Mouse (Mus musculus): Measurements from ENCODE around the gene Defb21. TPM values are rescaled to one million over a fixed set of nuclear protein-coding genes. Genes with fewer than 3 reads are reported as not detected.

The Defb21 gene
- polyA plus RNA-seq, 1 experiment from 2014 or later = not detected

DNA sequence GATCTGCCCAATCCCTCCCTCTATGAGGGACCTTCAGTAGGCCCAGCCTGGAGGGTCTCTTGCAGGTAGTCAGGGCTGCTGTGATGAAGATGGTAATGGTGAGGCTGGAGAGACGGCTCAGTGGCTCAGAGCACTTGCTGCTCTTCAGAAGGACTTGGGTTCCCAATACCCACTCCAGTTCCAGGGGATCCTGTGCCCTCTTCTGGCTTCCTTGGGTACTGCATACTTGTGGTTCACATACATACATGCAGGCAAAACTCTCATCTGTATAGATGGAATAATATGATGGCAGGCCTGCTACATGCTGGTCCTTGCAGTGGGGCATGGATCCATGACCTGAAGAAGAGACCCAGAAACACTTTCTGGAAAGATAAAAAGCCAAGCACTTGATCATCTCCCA is 36.2 kb downstream of the Defb21 start:
- no peaks in the 10 kb centered on the region for H3K9me3 ChIP-seq (replicated peaks)
- no peak overlapping the region for H3K9ac ChIP-seq
- H3K36me3 ChIP-seq = no peaks in the 10 kb centered on the region
- no peak overlapping the region for H3K4me2 ChIP-seq
- ATAC-seq (replicated peaks; ENCODE audit: low FRiP score) = no peak
- H3K27ac ChIP-seq = peak overlapping the region; percentile 78
- H3K4me3 ChIP-seq (replicated peaks) = no peak overlapping the region
- H3K27me3 ChIP-seq = no peaks in the 10 kb centered on the region
- H3K4me1 ChIP-seq = peaks cover 30% of the 10 kb centered on the region
- WGBS = 100% methylated on average over 1 of the region's 1 CpGs

DNA sequence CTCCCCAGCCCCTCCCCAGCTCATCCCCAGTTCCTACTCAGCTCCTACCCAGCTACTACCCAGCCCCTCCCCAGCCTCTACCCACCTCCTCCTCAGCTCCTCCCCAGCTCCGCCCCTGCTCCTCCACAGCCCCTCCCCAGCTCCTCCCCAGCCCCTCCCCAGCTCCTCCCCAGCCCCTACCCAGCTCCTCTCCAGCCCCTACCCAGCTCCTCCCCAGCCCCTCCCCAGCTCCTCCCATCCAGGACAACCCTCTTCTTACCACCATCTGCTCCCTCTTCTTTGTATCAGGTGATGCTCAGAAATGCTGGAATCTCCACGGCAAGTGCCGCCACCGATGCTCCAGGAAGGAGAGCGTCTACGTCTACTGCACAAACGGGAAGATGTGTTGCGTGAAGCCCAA is 39.6 kb downstream of the Defb21 start:
- H3K4me1 ChIP-seq = peaks cover 17% of the 10 kb centered on the region
- no peak overlapping the region for H3K4me3 ChIP-seq (replicated peaks)
- no peaks in the 10 kb centered on the region for H3K27me3 ChIP-seq
- peak; percentile 20; the same call in 1 of the 2 replicates for ATAC-seq (replicated peaks; ENCODE audit: low FRiP score)
- no peak overlapping the region for H3K27ac ChIP-seq
- H3K4me2 ChIP-seq = no peak overlapping the region
- no peaks in the 10 kb centered on the region for H3K36me3 ChIP-seq
- WGBS = 42% methylated on average over 7 of the region's 8 CpGs
- no peaks in the 10 kb centered on the region for H3K9me3 ChIP-seq (replicated peaks)
- no peak overlapping the region for H3K9ac ChIP-seq

DNA sequence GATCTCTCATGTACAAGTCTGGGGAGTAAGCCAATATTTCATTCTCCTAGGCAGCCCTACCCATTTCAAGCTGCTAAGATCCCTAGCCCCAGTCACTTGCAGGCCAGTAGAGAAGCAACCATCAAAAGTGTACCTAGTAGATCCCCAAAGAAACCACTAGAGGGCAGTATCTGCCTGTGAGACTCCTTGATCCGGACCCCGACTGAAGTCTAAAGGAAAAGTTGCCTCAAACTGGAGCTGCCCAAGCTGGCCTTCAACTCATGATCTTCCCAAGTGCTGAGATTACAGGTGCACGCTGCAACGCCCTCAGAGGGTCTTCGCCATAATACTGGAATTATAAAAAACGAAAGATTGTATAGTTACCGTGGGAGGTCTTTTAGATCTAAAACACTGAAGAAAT is 43.0 kb downstream of the Defb21 start:
- Histone ChIP-seq H3K9me3 (replicated peaks) (no peaks in the 10 kb centered on the region), H3K4me3 (replicated peaks) (no peak overlapping the region), H3K27ac (0 out of 2 replicates have a peak overlapping the region, but pooled peaks have one; percentile 22), H3K4me2 (no peak overlapping the region), H3K4me1 (peaks cover 10% of the 10 kb centered on the region), H3K27me3 (no peaks in the 10 kb centered on the region), H3K36me3 (no peaks in the 10 kb centered on the region), H3K9ac (no peak overlapping the region)
- 10% methylated on average over 7 of the region's 7 CpGs for WGBS
- peak; percentile 71 for ATAC-seq (replicated peaks; ENCODE audit: low FRiP score)

DNA sequence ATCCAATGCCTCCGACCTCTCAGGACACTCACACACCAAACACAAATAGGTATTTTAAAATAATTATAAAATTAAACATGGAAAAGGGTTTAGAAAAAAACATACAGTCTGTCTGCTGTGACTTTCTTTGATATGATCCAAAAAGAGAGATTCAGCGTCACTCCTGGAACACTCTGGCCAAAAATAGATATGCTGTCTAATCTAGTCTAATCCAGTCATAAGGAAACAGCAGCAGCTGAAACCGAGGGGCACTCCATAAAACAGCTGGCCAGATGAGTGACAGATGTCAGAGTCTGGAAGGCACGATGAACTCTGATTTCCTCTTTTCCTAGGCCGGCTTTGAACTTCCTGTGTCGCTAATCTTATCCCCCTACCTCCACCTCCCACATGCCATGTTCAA is 43.9 kb downstream of the Defb21 start:
- Histone ChIP-seq H3K27ac (0 out of 2 replicates have a peak overlapping the region, but pooled peaks have one; percentile 11), H3K4me1 (peaks cover 15% of the 10 kb centered on the region), H3K4me3 (replicated peaks) (no peak overlapping the region), H3K9ac (no peak overlapping the region), H3K9me3 (replicated peaks) (no peaks in the 10 kb centered on the region), H3K27me3 (no peaks in the 10 kb centered on the region), H3K36me3 (no peaks in the 10 kb centered on the region), H3K4me2 (no peak overlapping the region)
- WGBS = 52% methylated on average over 6 of the region's 6 CpGs
- no peak for ATAC-seq (replicated peaks; ENCODE audit: low FRiP score)

DNA sequence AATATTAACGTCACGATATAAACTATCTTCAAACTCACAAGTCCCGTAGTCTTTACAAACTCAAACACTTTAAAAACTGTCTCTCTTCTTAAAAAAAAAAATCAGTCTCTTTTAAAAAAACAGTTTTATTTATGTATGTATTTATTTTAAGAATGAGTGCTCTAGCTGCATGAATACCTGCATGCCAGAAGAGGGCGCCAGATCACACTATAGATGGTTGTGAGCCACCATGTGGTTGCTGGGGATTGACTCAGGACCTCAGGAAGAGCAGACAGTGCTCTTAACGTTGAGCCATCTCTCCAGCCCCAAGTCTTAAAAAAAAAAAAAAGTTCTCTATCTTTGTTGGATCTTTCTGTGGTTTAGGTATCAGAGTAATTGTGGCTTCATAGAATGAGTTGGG is 44.8 kb downstream of the Defb21 start:
- Histone ChIP-seq H3K27me3 (no peaks in the 10 kb centered on the region), H3K4me2 (no peak overlapping the region), H3K27ac (no peak overlapping the region), H3K9ac (no peak overlapping the region), H3K9me3 (replicated peaks) (no peaks in the 10 kb centered on the region), H3K4me1 (peaks cover 23% of the 10 kb centered on the region), H3K4me3 (replicated peaks) (no peak overlapping the region), H3K36me3 (no peaks in the 10 kb centered on the region)
- ATAC-seq (replicated peaks; ENCODE audit: low FRiP score) = no peak
- WGBS = 65% methylated on average over 5 of the region's 5 CpGs

DNA sequence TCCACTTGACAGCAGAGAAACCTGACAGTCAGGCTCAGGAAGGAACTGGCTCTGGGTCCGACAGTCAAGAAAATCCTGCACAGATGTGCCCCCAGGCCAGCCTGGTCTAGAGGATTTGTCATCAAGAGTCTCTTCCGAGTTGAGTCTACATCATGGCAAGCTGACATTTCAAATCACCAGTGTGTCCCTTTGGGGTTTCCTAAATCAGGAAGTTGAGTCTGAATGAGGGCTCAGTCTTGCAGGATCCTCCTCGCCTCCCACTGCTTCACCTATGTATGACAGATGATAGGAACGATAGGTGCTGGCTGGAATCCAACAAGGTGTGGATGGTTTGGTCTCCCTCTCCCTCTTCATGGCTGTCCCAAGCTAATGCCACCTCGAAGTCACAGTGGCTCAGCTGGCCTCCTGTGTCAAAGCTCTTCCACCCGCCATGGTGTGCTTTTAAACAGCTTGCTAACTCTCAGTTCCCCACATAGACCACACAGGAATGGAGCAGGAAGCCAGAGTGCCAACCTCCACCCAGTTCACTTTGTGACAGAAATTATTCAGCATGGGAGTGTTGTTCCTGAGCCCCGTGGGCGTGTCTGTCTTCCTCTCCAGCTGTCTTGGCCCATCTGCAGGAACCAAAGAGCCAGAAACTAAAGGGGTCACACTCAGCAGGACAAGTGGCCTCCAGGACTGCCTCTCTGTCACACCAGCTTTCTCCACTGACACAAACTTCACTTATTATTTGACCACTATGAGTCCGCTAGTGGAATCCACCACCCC is 48.0 kb downstream of the Defb21 start:
- Histone ChIP-seq H3K4me3 (replicated peaks) (no peak overlapping the region), H3K9me3 (replicated peaks) (no peaks in the 10 kb centered on the region), H3K4me1 (peaks cover 32% of the 10 kb centered on the region), H3K9ac (no peak overlapping the region), H3K27me3 (peaks cover 3% of the 10 kb centered on the region; the same call in 1 of the 2 replicates), H3K4me2 (peak overlapping the region; percentile 29), H3K36me3 (no peaks in the 10 kb centered on the region), H3K27ac (peak overlapping the region; percentile 87)
- 57% methylated on average over 9 of the region's 9 CpGs for WGBS
- no peak for ATAC-seq (replicated peaks; ENCODE audit: low FRiP score)

DNA sequence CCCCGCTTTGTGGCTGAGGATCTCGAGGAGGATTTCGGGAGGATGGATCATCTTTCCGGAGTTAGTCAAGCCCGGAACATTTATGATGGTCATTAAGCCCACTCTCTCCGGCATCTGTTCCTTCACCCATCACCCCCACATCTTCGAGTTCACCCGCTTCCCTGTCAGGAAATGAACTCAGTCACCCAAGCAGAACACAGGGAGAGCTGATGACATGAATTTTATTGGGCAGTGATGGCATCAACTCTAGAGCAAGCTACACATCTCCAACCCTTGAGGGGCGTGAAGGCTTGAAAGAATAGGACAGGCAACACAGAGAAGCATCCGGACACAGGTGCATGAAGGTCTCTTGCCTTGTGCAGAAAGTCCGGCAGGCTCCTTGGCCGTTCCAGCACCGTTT is 49.6 kb downstream of the Defb21 start:
- H3K4me2 ChIP-seq = 0 out of 2 replicates have a peak overlapping the region, but pooled peaks have one; percentile 12
- no peak overlapping the region for H3K9ac ChIP-seq
- no peaks in the 10 kb centered on the region for H3K36me3 ChIP-seq
- WGBS = 22% methylated on average over 13 of the region's 13 CpGs
- peaks cover 8% of the 10 kb centered on the region; the same call in 1 of the 2 replicates for H3K27me3 ChIP-seq
- H3K27ac ChIP-seq = peak overlapping the region; percentile 87
- peaks cover 48% of the 10 kb centered on the region for H3K4me1 ChIP-seq
- ATAC-seq (replicated peaks; ENCODE audit: low FRiP score) = peak; percentile 72
- no peak overlapping the region for H3K4me3 ChIP-seq (replicated peaks)
- H3K9me3 ChIP-seq (replicated peaks) = no peaks in the 10 kb centered on the region

DNA sequence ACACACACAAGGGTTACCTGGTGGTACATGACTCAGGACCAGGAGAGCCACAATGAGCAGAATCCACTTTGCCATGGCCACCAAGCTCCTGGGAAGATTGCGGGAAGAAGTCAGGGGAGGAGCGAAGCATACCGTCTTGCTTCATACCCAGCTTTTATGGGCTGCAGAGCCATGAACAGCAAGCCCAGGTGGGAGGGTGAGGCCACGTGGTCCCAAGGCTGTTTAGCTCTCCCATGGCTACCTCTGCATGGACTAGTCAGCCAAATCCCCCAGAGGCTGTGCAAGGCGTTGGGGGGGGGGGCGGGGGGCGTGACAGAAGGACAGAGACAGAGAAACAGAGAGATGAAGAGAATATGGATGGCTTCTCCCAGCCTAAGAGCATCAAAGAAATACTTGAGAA is 50.4 kb downstream of the Defb21 start, which contains the start of gene Defb25:
Gene Defb25, minus strand, starts transcription at position 101 of the 400 bp plus-strand sequence.
- H3K9ac ChIP-seq = no peak within 1 kb of the TSS
- ATAC-seq (replicated peaks; ENCODE audit: low FRiP score) = no peak
- H3K27ac ChIP-seq = peak within 1 kb of the TSS; percentile 87
- peak within 1 kb of the TSS; percentile 12; the same call in 1 of the 2 replicates for H3K4me2 ChIP-seq
- peaks cover 55% of the 10 kb centered on the region for H3K4me1 ChIP-seq
- H3K36me3 ChIP-seq = no peaks in the 10 kb centered on the region
- peaks cover 14% of the 10 kb centered on the region for H3K27me3 ChIP-seq
- H3K9me3 ChIP-seq (replicated peaks) = no peaks in the 10 kb centered on the region
- WGBS = 67% methylated on average over 7 of the region's 7 CpGs
- 0 out of 2 replicates have a peak within 1 kb of the TSS, but pooled peaks have one; percentile 5 for H3K4me3 ChIP-seq (replicated peaks)

Other genes with a start within 250 kb of the Defb21 start
- gene Rbck1, start 240.1 kb upstream of the Defb21 start, polyA plus RNA-seq (2015; fragmentation: Nextera tagmentation; extraction: Ambion mirVana) = 79.0 and 88.7 TPM in 2 replicates
- gene Trib3, start 228.7 kb upstream of the Defb21 start, polyA plus RNA-seq (2015; fragmentation: Nextera tagmentation; extraction: Ambion mirVana) = 1.1 and 1.9 TPM in 2 replicates
- 1.1 and 2.2 TPM in 2 replicates for gene Nrsn2, start 196.1 kb upstream of the Defb21 start, polyA plus RNA-seq (2015; fragmentation: Nextera tagmentation; extraction: Ambion mirVana)
- gene Sox12, start 174.7 kb upstream of the Defb21 start, polyA plus RNA-seq (2015; fragmentation: Nextera tagmentation; extraction: Ambion mirVana) = 10.6 and 12.2 TPM in 2 replicates
- gene Zcchc3, start 157.7 kb upstream of the Defb21 start, polyA plus RNA-seq (2015; fragmentation: Nextera tagmentation; extraction: Ambion mirVana) = 42.4 and 45.7 TPM in 2 replicates
- gene 6820408C15Rik, start 157.2 kb upstream of the Defb21 start, polyA plus RNA-seq (2015; fragmentation: Nextera tagmentation; extraction: Ambion mirVana) = 0.56 and 0.77 TPM in 2 replicates
- gene Defb23, start 108.1 kb upstream of the Defb21 start, polyA plus RNA-seq (2015; fragmentation: Nextera tagmentation; extraction: Ambion mirVana) = 0.27 TPM in 1 of 2 replicates, not detected in the other
- gene Defb20, start 95.7 kb upstream of the Defb21 start, polyA plus RNA-seq (2015; fragmentation: Nextera tagmentation; extraction: Ambion mirVana) = not detected in 2 replicates
- not detected in 2 replicates for gene Defb22, start 82.6 kb upstream of the Defb21 start, polyA plus RNA-seq (2015; fragmentation: Nextera tagmentation; extraction: Ambion mirVana)
- not detected in 2 replicates for gene Defb26, start 61.1 kb upstream of the Defb21 start, polyA plus RNA-seq (2015; fragmentation: Nextera tagmentation; extraction: Ambion mirVana)
- gene Defb28, start 54.5 kb upstream of the Defb21 start, polyA plus RNA-seq (2015; fragmentation: Nextera tagmentation; extraction: Ambion mirVana) = 0.67 and 0.95 TPM in 2 replicates
- 0.90 and 1.6 TPM in 2 replicates for gene Defb29, start 32.6 kb upstream of the Defb21 start, polyA plus RNA-seq (2015; fragmentation: Nextera tagmentation; extraction: Ambion mirVana)
- not detected in 2 replicates for gene Gm17416, start 3.4 kb upstream of the Defb21 start, polyA plus RNA-seq (2015; fragmentation: Nextera tagmentation; extraction: Ambion mirVana)
- gene Defb19, start 7.6 kb downstream of the Defb21 start, polyA plus RNA-seq (2015; fragmentation: Nextera tagmentation; extraction: Ambion mirVana) = 4.4 and 4.8 TPM in 2 replicates
- not detected in 2 replicates for gene Defb45, start 26.7 kb downstream of the Defb21 start, polyA plus RNA-seq (2015; fragmentation: Nextera tagmentation; extraction: Ambion mirVana)
- 0.67 and 0.88 TPM in 2 replicates for gene Defb36, start 31.6 kb downstream of the Defb21 start, polyA plus RNA-seq (2015; fragmentation: Nextera tagmentation; extraction: Ambion mirVana)
- 23.2 and 25.2 TPM in 2 replicates for gene Defb25, start 50.3 kb downstream of the Defb21 start, polyA plus RNA-seq (2015; fragmentation: Nextera tagmentation; extraction: Ambion mirVana)
- 59.1 and 62.5 TPM in 2 replicates for gene Rem1, start 54.2 kb downstream of the Defb21 start, polyA plus RNA-seq (2015; fragmentation: Nextera tagmentation; extraction: Ambion mirVana)
- gene H13, start 96.7 kb downstream of the Defb21 start, polyA plus RNA-seq (2015; fragmentation: Nextera tagmentation; extraction: Ambion mirVana) = 141 and 147 TPM in 2 replicates
- gene Mcts2, start 114.3 kb downstream of the Defb21 start, polyA plus RNA-seq (2015; fragmentation: Nextera tagmentation; extraction: Ambion mirVana) = 29.5 and 31.0 TPM in 2 replicates
- gene Id1, start 163.5 kb downstream of the Defb21 start, polyA plus RNA-seq (2015; fragmentation: Nextera tagmentation; extraction: Ambion mirVana) = 133 and 143 TPM in 2 replicates
- gene Cox4i2, start 181.4 kb downstream of the Defb21 start, polyA plus RNA-seq (2015; fragmentation: Nextera tagmentation; extraction: Ambion mirVana) = 16.4 and 20.9 TPM in 2 replicates